Mouse (Mus musculus) ES-Bruce4 (cell line): ENCODE measurements at regions not wholly inside any gene's neighbourhood (a gene's known extent, or its start where the extent isn't known, plus 50 kb on each side); places are given as distances from the start of the nearest gene placed in this dataset.

Experiments used
- H3K27ac ChIP-seq: 2 replicates; pipeline ENCODE4 v1.5.1; 2012; ENCODE audit warnings: low read length, inconsistent platforms; ENCODE audit not compliant: insufficient read depth
- H3K27me3 ChIP-seq: 2 replicates; pipeline ENCODE4 v1.6.1; 2012; ENCODE audit warnings: mild to moderate bottlenecking, low read length, inconsistent platforms; ENCODE audit not compliant: control insufficient read depth, poor library complexity, insufficient read depth, severe bottlenecking
- H3K36me3 ChIP-seq: 2 replicates; pipeline ENCODE4 v1.6.1; 2012; ENCODE audit warnings: inconsistent platforms, mild to moderate bottlenecking, low read length, moderate library complexity; ENCODE audit not compliant: control insufficient read depth, poor library complexity, insufficient read depth, severe bottlenecking
- H3K4me1 ChIP-seq: one replicate; pipeline ENCODE4 v1.8.1; 2011; ENCODE audit warnings: low read length; ENCODE audit not compliant: control insufficient read depth, insufficient read depth
- H3K4me3 ChIP-seq: 2 replicates; pipeline ENCODE4 v1.5.1; 2011; ENCODE audit warnings: low read depth, mild to moderate bottlenecking, low read length
- H3K9ac ChIP-seq: 2 replicates; pipeline ENCODE4 v1.6.1; 2012; ENCODE audit warnings: low read depth, mild to moderate bottlenecking, inconsistent platforms; ENCODE audit not compliant: poor library complexity, severe bottlenecking
- H3K9me3 ChIP-seq: replicated peaks from 2 replicates; pipeline ENCODE4 v1.6.1; 2012; ENCODE audit warnings: mild to moderate bottlenecking, low read length, inconsistent platforms; ENCODE audit not compliant: control insufficient read depth, poor library complexity, insufficient read depth, severe bottlenecking
- CTCF ChIP-seq: IDR thresholded peaks from one replicate; pipeline ENCODE4 v1.8.1; 2011; ENCODE audit warnings: low read depth, low read length
- EP300 ChIP-seq: IDR thresholded peaks from 2 replicates; pipeline ENCODE4 v1.6.1; 2011; ENCODE audit warnings: low read depth, low read length; ENCODE audit not compliant: insufficient read depth
- POLR2A ChIP-seq: IDR thresholded peaks from one replicate; pipeline ENCODE4 v1.8.1; 2011; ENCODE audit warnings: low read length; ENCODE audit not compliant: insufficient read depth

GRCm38 (mm10) chr6:99827625-99828024 is 101.4 kb upstream of the Prok2 start:
- Histone ChIP-seq H3K4me1 (no peaks in the 10 kb centered on the region), H3K36me3 (no peaks in the 10 kb centered on the region)

DNA sequence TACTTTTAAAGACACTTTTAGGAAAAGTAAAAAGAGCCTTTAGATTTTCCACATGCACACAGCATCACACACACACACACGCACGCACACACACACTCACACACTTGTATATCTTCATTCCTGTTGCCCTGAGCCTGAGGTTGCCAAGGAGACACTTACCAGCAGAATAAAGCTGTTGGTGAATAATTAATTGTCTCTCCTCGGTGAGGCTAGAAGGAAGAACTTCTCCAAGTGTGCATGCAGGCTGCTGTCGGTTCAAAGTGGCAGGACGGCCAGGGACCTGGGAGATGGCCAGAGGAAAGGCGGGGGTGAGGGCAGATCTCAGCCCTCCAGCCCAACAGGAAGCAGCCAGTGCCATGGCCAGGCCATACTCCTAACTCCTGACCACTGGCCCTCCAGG is 98.6 kb upstream of the Prok2 start:
- H3K4me1 ChIP-seq: no peaks in the 10 kb centered on the region
- H3K27ac ChIP-seq: no peak overlapping the region
- H3K36me3 ChIP-seq: no peaks in the 10 kb centered on the region
- no peak overlapping the region for H3K4me3 ChIP-seq
- H3K9me3 ChIP-seq: no peaks in the 10 kb centered on the region
- TF ChIP-seq POLR2A: no peak
- no peak for TF ChIP-seq EP300
- no peak for TF ChIP-seq CTCF
- no peak overlapping the region for H3K9ac ChIP-seq
- H3K27me3 ChIP-seq: 0 out of 2 replicates have a peak, but pooled peaks cover 2% of the 10 kb centered on the region

More at GRCm38 (mm10) chr6:99827625-99828024, 101.4 kb upstream of the Prok2 start:
- Histone ChIP-seq H3K27ac (no peak overlapping the region), H3K27me3 (0 out of 2 replicates have a peak, but pooled peaks cover 2% of the 10 kb centered on the region), H3K9me3 (no peaks in the 10 kb centered on the region), H3K9ac (no peak overlapping the region), H3K4me3 (no peak overlapping the region)
- TF ChIP-seq EP300: no peak
- no peak for TF ChIP-seq CTCF
- no peak for TF ChIP-seq POLR2A

GRCm38 (mm10) chr6:99822471-99822870 is 96.3 kb upstream of the Prok2 start:
- Histone ChIP-seq H3K27me3 (no peaks in the 10 kb centered on the region), H3K9me3 (no peaks in the 10 kb centered on the region), H3K4me3 (no peak overlapping the region), H3K36me3 (no peaks in the 10 kb centered on the region), H3K27ac (no peak overlapping the region), H3K4me1 (no peaks in the 10 kb centered on the region), H3K9ac (no peak overlapping the region)
- no peak for TF ChIP-seq CTCF
- no peak for TF ChIP-seq POLR2A
- TF ChIP-seq EP300: no peak

DNA sequence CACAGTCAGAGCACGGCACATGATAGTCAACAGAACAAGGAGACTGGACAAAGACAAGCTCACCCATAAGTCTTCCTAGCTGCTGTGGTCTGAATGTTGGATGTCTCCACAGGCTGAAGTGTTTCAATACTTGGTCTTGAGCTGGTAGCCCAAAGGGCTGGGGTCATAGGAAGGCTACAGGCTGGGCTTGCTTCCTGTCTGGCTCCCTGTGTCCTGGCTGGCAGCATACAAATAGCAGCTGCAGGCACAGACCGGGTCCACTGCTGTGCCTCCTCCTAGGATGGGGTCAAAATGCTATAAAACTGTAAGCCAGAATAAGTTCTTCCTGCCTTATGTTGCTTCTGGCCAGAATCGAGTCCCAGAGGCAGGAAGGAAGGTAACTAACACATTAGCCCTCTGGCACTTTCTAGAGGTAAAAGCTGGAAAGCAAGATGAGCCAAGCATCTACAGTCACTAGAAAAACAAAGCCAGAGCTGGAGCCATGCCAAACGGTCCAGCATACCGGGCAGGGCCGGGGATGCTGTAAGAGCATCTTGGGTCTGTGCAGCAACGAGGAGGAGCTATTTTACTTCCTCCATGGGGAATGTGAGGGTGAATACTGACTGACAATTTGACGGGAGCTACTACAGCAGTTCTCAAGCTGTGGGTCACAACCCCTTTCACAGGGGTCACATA is 93.2 kb upstream of the Prok2 start:
- Histone ChIP-seq H3K36me3 (no peaks in the 10 kb centered on the region), H3K27ac (no peak overlapping the region), H3K9me3 (no peaks in the 10 kb centered on the region), H3K27me3 (no peaks in the 10 kb centered on the region), H3K4me3 (no peak overlapping the region), H3K4me1 (no peaks in the 10 kb centered on the region), H3K9ac (no peak overlapping the region)
- TF ChIP-seq EP300 (no peak), POLR2A (no peak), CTCF (no peak)

GRCm38 (mm10) chr6:99818486-99818885 is 92.3 kb upstream of the Prok2 start:
- H3K27me3 ChIP-seq: no peaks in the 10 kb centered on the region
- H3K36me3 ChIP-seq: no peaks in the 10 kb centered on the region
- no peak overlapping the region for H3K9ac ChIP-seq
- H3K27ac ChIP-seq: no peak overlapping the region
- H3K4me3 ChIP-seq: no peak overlapping the region
- TF ChIP-seq POLR2A: no peak
- TF ChIP-seq EP300: no peak
- TF ChIP-seq CTCF: no peak
- no peaks in the 10 kb centered on the region for H3K9me3 ChIP-seq
- no peaks in the 10 kb centered on the region for H3K4me1 ChIP-seq

GRCm38 (mm10) chr6:99817245-99817644 is 91.1 kb upstream of the Prok2 start:
- H3K9ac ChIP-seq: no peak overlapping the region
- no peak overlapping the region for H3K4me3 ChIP-seq
- no peaks in the 10 kb centered on the region for H3K9me3 ChIP-seq
- no peaks in the 10 kb centered on the region for H3K36me3 ChIP-seq
- H3K4me1 ChIP-seq: no peaks in the 10 kb centered on the region
- no peaks in the 10 kb centered on the region for H3K27me3 ChIP-seq
- no peak for TF ChIP-seq EP300
- TF ChIP-seq POLR2A: no peak
- TF ChIP-seq CTCF: no peak
- H3K27ac ChIP-seq: no peak overlapping the region
